Mouse (Mus musculus): Measurements from ENCODE around the gene Vasp.

DNA sequence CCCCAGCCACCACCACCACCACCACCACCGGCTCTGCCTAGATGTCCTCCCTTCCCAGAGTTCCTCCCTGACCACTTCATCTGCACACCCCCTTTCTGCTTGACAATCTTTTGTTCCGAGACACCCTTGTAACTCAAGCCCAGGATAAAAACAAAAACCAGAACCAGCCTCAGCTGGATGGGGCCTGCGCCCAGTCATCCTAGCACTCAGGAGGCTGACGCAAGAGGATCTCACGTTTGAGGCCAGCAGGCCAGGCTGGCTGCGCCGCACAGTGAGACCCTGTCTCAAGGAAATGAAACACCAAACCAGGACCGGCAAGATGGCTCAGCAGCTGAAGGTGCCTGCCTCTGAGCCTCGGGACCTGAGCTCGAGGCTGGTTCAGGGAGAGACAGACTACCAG, 4.6 kb downstream of the Vasp start:
- TF ChIP-seq CTCF (IDR thresholded peaks at IDR 0.05; ENCODE audit: insufficient read depth, low read length) (no peak), POLR2A (IDR thresholded peaks at IDR 0.05; ENCODE audit: borderline replicate concordance, extremely low read depth, low read depth, low read length) (no peak; the same call in 1 of the 2 replicates)
